Mouse (Mus musculus) cerebral cortex, adult 2 months (tissue): ENCODE data around the gene Batf.

Experiments
- WGBS: fragments of 180-500 bp; shearing (Covaris S2); methylation state at CpG from one replicate; pipeline ENCODE4 v1.1.7; 2018; 5-methylcytosine and 5-hydroxymethylcytosine counted together

Gene Batf

GRCm38 (mm10) chr12:85726729-85727397 is 40.4 kb downstream of the Batf start:
- WGBS: 73% methylated on average over 6 of the region's 6 CpGs

DNA sequence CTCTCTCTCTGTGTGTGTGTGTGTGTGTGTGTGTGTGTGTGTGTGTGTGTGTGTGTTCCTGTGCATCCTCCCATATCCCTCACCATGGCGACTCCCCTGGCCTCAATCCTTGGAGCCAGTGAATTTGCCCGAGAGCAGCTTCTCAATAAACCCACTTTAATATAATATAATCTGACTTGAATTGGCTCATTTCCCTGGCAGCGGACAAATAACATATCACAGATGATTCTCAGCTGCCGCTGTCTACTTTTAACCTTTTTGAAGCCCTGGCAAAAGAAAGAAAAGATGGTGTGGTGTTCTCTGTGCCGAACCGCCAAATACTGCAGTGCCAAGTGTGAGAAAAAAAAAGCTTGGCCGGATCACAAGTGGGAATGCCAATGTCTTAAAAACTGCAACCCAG is 41.7 kb downstream of the Batf start:
- 51% methylated on average over 7 of the region's 7 CpGs for WGBS

- 33% methylated on average over 17 of the region's 17 CpGs for WGBS
Measured at GRCm38 (mm10) chr12:85729022-85729944, 42.8 kb downstream of the Batf start.

GRCm38 (mm10) chr12:85729945-85730290 is 43.4 kb downstream of the Batf start:
- 68% methylated on average over 6 of the region's 6 CpGs for WGBS

- WGBS: 82% methylated on average over 2 of the region's 2 CpGs
Measured at GRCm38 (mm10) chr12:85736203-85736602, 49.7 kb downstream of the Batf start.

DNA sequence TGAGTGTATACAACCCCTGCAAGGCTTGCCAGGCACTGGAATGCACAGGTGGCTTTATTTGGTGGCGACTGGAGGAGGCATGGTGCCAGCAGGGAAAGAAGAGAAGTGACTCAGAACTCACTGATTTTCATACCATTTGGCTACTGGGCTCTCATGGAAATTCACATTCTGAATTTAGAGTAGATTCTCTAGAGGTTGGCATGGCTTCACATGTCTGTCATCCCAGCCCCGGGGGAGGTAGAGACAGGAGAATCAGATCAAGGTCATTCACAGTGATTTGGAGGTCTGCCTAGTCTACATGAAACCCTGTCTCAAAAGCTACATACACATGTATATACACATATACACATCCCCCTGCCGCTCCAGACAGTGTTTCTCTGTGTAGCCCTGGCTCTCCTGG is 50.5 kb downstream of the Batf start:
- 54% methylated on average over 3 of the region's 3 CpGs for WGBS

DNA sequence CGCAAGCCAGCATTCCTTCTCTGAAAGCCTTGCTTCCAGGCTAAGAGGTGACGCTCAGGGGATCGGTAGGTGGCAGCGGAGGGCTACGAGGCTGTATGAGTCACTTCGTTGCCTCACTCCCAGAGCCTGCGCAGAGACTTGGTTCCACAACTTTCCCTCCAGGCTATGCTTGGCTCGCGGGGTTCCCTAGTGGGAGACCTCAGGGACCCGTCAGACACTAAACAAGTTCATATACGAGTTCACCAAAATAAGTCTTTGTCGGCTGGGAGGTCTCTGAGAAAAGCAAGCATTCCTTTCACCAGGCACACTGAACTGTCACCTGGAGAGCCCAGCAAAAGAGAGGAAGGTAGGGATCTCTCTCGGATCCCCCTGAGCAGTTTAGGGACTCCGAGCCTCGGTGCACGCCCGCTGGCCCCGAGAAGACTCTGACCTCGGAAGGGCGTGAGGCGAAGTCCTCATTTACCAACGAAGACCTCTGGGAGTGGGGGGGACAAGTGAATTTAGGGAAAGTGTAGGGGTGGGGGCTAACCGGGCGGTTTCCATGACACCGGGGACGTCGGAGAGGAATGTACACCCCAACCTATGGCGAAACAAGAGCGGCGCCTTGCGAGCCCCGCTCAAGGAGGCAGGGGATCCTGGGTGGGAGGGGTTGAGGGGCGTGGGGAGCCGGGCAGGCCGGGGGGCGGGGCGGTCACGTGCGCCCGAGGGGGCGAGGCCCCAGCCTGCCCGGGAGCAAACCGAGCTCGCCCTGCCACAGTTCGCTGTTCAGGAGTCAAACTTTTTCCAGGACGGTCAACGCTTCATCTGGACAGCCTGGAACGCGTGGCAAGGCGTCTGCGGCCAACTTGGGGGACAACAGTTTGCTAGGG is 59.6 kb downstream of the Batf start, which contains the start of gene Flvcr2:
Flvcr2 (plus strand) TSS at position 713 of the 869 bp plus-strand sequence.
- WGBS: 2% methylated on average over 51 of the region's 51 CpGs

DNA sequence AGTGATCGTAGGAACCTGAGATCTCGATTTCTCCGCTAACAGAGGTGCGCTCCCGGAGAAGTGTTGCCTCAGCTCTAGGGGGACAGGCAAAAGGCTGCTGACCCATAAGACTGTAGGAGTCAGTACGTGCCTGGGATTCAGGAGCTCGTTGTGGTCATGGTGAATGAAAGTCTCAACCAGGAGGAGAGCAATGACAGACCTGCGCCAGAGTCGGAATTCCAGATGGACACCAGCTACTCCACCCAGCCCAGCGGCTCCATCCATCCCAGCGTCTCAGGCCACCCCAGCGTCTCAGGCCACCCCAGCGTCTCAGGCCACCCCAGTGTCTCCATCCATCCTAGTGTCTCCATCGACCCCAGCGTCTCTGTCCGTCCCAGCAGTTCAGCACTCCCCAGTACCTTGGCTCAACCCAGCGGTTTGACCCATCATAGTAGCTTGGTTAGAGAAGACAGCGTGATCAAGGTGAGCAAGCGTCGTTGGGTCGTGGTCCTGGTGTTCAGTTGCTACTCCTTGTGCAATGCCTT is 60.3 kb downstream of the Batf start:
- 23% methylated on average over 21 of the region's 21 CpGs for WGBS

GRCm38 (mm10) chr12:85747343-85747742 is 60.9 kb downstream of the Batf start:
- 82% methylated on average over 10 of the region's 10 CpGs for WGBS

DNA sequence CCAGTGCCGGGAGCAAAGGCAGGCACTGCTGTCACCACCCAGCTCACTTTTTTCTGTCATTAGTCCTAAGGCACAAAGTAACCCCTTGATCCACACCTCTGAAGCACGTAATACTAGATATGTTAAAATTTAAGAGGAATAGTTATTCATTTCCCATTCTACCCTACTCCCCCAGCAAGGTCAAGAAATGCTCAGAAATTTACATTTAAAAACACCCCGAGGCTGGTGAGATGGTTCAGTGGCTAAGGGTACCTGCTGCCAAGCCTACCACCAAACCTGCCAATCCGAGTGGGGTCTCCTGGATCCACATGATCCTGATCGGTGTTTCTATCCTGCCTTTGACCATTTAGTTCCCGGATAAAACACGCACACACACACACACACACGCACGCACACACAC is 63.4 kb downstream of the Batf start:
- 94% methylated on average over 9 of the region's 9 CpGs for WGBS

GRCm38 (mm10) chr12:85752116-85752515 is 65.6 kb downstream of the Batf start:
- WGBS: 85% methylated on average over 6 of the region's 6 CpGs

DNA sequence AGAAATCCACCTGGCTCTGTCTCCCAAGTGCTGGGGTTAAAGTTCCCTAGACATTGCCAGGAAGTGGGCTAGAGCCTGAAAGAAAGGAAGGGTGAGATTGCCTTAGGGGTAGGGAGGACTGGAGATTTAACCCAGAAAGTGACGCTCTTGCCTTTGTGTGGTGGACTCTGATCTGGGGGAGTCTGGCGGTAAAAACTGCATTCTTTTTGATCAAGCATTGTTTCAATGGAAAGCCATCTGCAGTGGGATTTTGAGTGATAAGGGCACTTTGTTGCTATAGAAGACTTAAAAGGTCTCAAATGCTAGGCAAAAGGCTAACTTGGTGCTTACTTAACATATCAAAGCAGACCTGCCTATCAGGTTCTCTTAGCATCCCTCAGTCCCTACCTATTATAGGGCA is 66.8 kb downstream of the Batf start:
- 69% methylated on average over 2 of the region's 2 CpGs for WGBS

DNA sequence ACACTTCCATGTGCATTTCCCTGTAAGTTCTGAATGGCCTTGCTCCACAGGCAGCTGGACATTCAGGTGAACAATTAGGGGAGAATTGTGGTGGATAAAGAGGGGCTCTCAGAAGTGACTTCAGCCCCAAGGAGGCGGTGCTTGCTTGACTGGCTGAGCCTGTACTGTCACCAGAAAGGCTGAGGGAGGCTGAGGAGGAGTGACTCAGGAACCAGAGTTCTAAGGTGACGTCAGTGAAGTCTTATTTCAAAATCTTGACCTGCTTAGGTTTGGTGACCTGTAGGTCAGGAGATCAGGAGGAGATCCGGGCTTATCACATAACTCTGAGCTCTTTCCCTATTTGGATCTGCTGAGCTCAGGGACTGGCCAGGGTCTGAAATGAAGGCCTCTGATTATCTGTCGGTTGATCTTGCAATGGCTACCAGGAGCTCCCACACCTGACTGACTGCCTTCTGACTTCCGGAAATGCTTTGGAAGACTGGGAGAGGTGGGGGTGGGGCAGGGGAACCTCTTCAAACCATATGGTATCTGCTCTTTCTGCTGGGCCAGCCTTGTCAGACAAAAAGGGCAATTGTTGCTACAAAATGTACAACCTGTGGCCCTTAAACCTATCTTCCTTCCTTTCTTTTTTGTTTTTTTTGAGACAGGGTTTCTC is 68.3 kb downstream of the Batf start:
- WGBS: 82% methylated on average over 5 of the region's 5 CpGs

DNA sequence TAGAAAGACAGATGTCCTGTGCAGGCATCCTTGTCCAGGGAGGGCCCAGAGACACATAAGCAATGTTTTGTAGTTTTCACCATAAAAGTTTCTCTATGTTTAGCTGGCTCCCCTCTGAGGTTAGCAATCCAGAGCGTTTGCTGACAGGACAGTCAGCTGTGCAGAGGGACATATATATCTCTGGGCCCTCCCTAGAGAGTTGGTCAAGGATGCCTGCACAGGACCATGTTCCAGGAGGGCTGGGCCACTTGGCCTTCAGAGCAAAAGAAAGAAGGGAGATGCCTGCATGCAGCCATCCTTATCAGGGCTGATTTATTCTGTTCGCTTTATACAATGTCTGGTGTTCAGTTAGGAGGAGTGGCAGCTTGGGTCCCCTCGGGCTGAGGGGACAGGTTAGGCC is 70.0 kb downstream of the Batf start:
- WGBS: 84% methylated on average over 3 of the region's 3 CpGs

GRCm38 (mm10) chr12:85757074-85757473 is 70.6 kb downstream of the Batf start:
- WGBS: 66% methylated on average over 3 of the region's 3 CpGs
